ENCODE assay signal across 14 mouse cellular contexts in the genomic region with DNA sequence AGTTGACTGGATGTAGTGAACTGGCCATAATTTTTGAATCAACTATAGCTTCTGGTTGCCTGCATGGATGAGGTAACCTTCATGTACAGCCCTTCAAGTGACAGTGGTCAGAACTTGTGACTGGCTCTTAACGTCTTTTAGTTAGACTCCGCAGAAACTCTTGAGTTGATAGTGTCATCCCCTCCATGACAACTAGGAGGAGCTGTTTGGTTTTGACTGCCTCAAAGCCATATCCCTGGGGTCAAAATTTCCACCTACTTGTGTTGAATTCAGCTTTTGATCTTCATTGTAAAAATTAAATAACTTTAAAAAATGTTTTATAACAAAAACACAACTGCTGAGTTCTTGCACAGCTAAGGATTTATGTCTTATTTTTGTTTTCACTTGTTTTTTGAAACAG. TPM values are rescaled to one million over a fixed set of nuclear protein-coding genes. Genes with fewer than 3 reads are reported as not detected.
DNase-seq lines count a peak whose midpoint lies in the region; ATAC-seq and TF ChIP-seq lines count a peak whose summit lies in the region.
"Had no signal": no experiment of that assay in that cellular context is flagged by ENCODE, and none has a peak within 500 bp of the region (broad histone marks: within the 10 kb centered on the region; RNA-seq: fewer than 3 reads in every experiment).

No protein-coding gene starts in this region.

- TF ChIP-seq EP300 in CH12.LX (IDR thresholded peaks at IDR 0.05; ENCODE audit: low read length) = no peak
- TF ChIP-seq EP300 in lung, postnatal 0 days (IDR thresholded peaks at IDR 0.05) = no peak

- dilution Hi-C loops in CH12.LX (cut with MboI; ENCODE audit: extremely low pct_ligation_motif_present, extremely low pct_unique_long_range_greater_than_20kb, low sequenced_read_pairs) = no loop called here

- no peaks in the 10 kb centered on the region for H3K4me1 ChIP-seq in CH12.LX (ENCODE audit: control insufficient read depth in 1 of 2, insufficient read depth in 2 of 2)
- no peaks in the 10 kb centered on the region for H3K4me1 ChIP-seq in G1E (ENCODE audit: insufficient read depth, low read depth, low read length)
- no peaks in the 10 kb centered on the region for H3K4me1 ChIP-seq in lung, postnatal 0 days (ENCODE audit: insufficient read depth, low read depth, low read length)

- H3K27ac ChIP-seq in CH12.LX (ENCODE audit: insufficient read depth, low read depth) = no peak overlapping the region
- no peak overlapping the region for H3K27ac ChIP-seq in lung, postnatal 0 days (ENCODE audit: low read length)
- H3K27ac ChIP-seq: liver, embryonic 13.5 days; midbrain, embryonic 13.5 days had no signal

- no peak for TF ChIP-seq POLR2A in CH12.LX (IDR thresholded peaks at IDR 0.05; ENCODE audit: low read depth, low read length)

- TF ChIP-seq CTCF in CH12.LX (conservative IDR thresholded peaks at IDR 0.05 in 1 of 2, IDR thresholded peaks at IDR 0.05 in 1 of 2; ENCODE audit: low read depth in 2 of 2, low read length in 2 of 2) = peak; percentile 60 to 72
- peak; percentile 35; the same call in 1 of the 2 replicates for TF ChIP-seq CTCF in G1E (IDR thresholded peaks at IDR 0.05; ENCODE audit: low read depth, low read length)
- peak; percentile 63 for TF ChIP-seq CTCF in lung, postnatal 0 days (IDR thresholded peaks at IDR 0.05)

- H3K9ac ChIP-seq in CH12.LX (ENCODE audit: insufficient read depth, low read depth) = no peak overlapping the region
- no peak overlapping the region for H3K9ac ChIP-seq in lung, postnatal 0 days (replicated peaks; ENCODE audit: low read depth)
- H3K9ac ChIP-seq: liver, embryonic 13.5 days; midbrain, embryonic 13.5 days had no signal

- ATAC-seq in G1E (ENCODE audit: extremely low read depth, insufficient number of reproducible peaks, low FRiP score, poor library complexity, severe bottlenecking) = no peak
- no peak for ATAC-seq in lung, postnatal 0 days
- ATAC-seq: midbrain, embryonic 13.5 days had no signal

- H3K9me3 ChIP-seq in CH12.LX (replicated peaks; ENCODE audit: low read length) (no peaks in the 10 kb centered on the region), G1E (replicated peaks) (no peaks in the 10 kb centered on the region)
- no peaks in the 10 kb centered on the region for H3K9me3 ChIP-seq in lung, postnatal 0 days (ENCODE audit: low read length)
- H3K9me3 ChIP-seq: liver, embryonic 13.5 days; midbrain, embryonic 13.5 days had no signal

- H3K36me3 ChIP-seq in CH12.LX (replicated peaks in 1 of 2; ENCODE audit: control insufficient read depth in 1 of 2, insufficient read depth in 1 of 2, low read length in 1 of 2) (no peaks in the 10 kb centered on the region), G1E (replicated peaks) (no peaks in the 10 kb centered on the region)
- H3K36me3 ChIP-seq in lung, postnatal 0 days (ENCODE audit: insufficient read depth, low read length) = no peaks in the 10 kb centered on the region
- H3K36me3 ChIP-seq: liver, embryonic 13.5 days; midbrain, embryonic 13.5 days had no signal

- WGBS in lung, postnatal 0 days = 70% methylated on average over 2 of the region's 2 CpGs

- H3K79me2 ChIP-seq in CH12.LX (replicated peaks; ENCODE audit: control insufficient read depth, extremely low read depth, insufficient read depth, poor library complexity, severe bottlenecking) = no peaks in the 10 kb centered on the region

- in situ Hi-C loops in CH12.LX (cut with MboI; ENCODE audit: low pct_ligation_motif_present, low pct_unique_long_range_greater_than_20kb, low sequenced_read_pairs) = no loop called here

- H3K4me2 ChIP-seq in CH12.LX (ENCODE audit: insufficient read depth, low read depth, poor library complexity, severe bottlenecking) = no peak overlapping the region
- no peak overlapping the region for H3K4me2 ChIP-seq in lung, postnatal 0 days (replicated peaks; ENCODE audit: low read depth, low read length)
- H3K4me2 ChIP-seq: liver, embryonic 13.5 days; midbrain, embryonic 13.5 days had no signal

- TF ChIP-seq RAD21 in CH12.LX (IDR thresholded peaks at IDR 0.05; ENCODE audit: low read depth, low read length) = peak; percentile 67

- H3K27me3 ChIP-seq in CH12.LX (replicated peaks) (no peaks in the 10 kb centered on the region), G1E (ENCODE audit: insufficient read depth, low read length) (no peaks in the 10 kb centered on the region)
- no peaks in the 10 kb centered on the region for H3K27me3 ChIP-seq in lung, postnatal 0 days (replicated peaks; ENCODE audit: insufficient read depth, low read length)
- H3K27me3 ChIP-seq: liver, embryonic 13.5 days; midbrain, embryonic 13.5 days had no signal

- peak; percentile 17 for DNase-seq in kidney, adult 9 months
- no peak for DNase-seq in kidney, postnatal 10 days
- DNase-seq in CH12.LX (ENCODE audit: extremely low read depth) = peak; percentile 20
- DNase-seq in G1E (ENCODE audit: low spot score) = no peak
- DNase-seq in lung, postnatal 0 days (ENCODE audit: low spot score) = peak; percentile 41
- no peak for DNase-seq in thymus, postnatal 0 days (ENCODE audit: low spot score)
- DNase-seq in thymus, postnatal 14 days = no peak
- no peak for DNase-seq in adipocyte (ENCODE audit: low spot score)
- DNase-seq: cerebellum, postnatal 25 days; kidney, adult 18-20 months; layer of hippocampus, postnatal 36 days; liver, embryonic 13.5 days; right cerebral cortex, postnatal 25 days had no signal

- H3K4me3 ChIP-seq in CH12.LX (replicated peaks in 1 of 3; ENCODE audit: low read depth in 2 of 3, low read length in 2 of 3, poor library complexity in 1 of 3) (no peak overlapping the region), G1E (ENCODE audit: low read depth, low read length) (no peak overlapping the region)
- no peak overlapping the region for H3K4me3 ChIP-seq in lung, postnatal 0 days (ENCODE audit: low read depth, low read length)
- H3K4me3 ChIP-seq: liver, embryonic 13.5 days; midbrain, embryonic 13.5 days had no signal

TF ChIP-seq in CH12.LX, 34 proteins besides CTCF, POLR2A, EP300 and RAD21:
- TF ChIP-seq SMC3 (IDR thresholded peaks at IDR 0.05; ENCODE audit: low read depth, low read length) (peak; percentile 65), E2F4 (IDR thresholded peaks at IDR 0.05; ENCODE audit: insufficient replicate concordance, low read depth, low read length) (no peak), ZMIZ1 (IDR thresholded peaks at IDR 0.05; ENCODE audit: low read depth, low read length) (no peak)

RNA-seq across cellular contexts. Expression of a gene that starts 22.4 kb away (rescaled TPM):
- total RNA-seq in CH12.LX (2012; rRNA removed) (0.13 and 0.17 TPM in 2 replicates), CH12.LX (2014; rRNA removed) (not detected in 2 replicates), G1E (2014; fragmentation: Nextera tagmentation) (not detected in 2 replicates), G1E (2017) (0.35 and 0.98 TPM in 2 replicates)
- polyA plus RNA-seq in CH12.LX (2012; ENCODE audit: insufficient read length, low read depth) (0.20 and 0.49 TPM in 2 replicates), G1E (2012) (0.01 TPM in 1 of 2 replicates, not detected in the other)
- 250 and 295 TPM in 2 replicates for polyA plus RNA-seq in lung, postnatal 0 days (2015; fragmentation: Nextera tagmentation; extraction: Ambion mirVana)
- 34.2 and 39.1 TPM in 2 replicates for polyA plus RNA-seq in thymus, postnatal 0 days (2015; fragmentation: Nextera tagmentation; extraction: Ambion mirVana)

Comparison
In these comparisons a context has a peak if more than half of its experiments do, and no peak if none do; other contexts are left out.
1. DNase-seq: peak in kidney, adult 9 months (single experiment), CH12.LX (single experiment) and lung, postnatal 0 days (single experiment); none in kidney, postnatal 10 days (single experiment), G1E (single experiment), thymus, postnatal 0 days (single experiment), thymus, postnatal 14 days (single experiment) and adipocyte (single experiment).
2. RNA of a gene that starts 22.4 kb away (polyA plus RNA-seq): 250 to 295 TPM in lung, postnatal 0 days and 34.2 to 39.1 TPM in thymus, postnatal 0 days; 0.20 to 0.49 TPM in CH12.LX and 0.01 TPM in G1E; every median in the first group is over 10 times any median in the second.
3. Peak in every context shown above with its lines, with median percentiles within 50 percentile points of each other: CTCF ChIP-seq.